Mouse (Mus musculus): ENCODE results near the gene Prr18.

Gene Prr18

DNA sequence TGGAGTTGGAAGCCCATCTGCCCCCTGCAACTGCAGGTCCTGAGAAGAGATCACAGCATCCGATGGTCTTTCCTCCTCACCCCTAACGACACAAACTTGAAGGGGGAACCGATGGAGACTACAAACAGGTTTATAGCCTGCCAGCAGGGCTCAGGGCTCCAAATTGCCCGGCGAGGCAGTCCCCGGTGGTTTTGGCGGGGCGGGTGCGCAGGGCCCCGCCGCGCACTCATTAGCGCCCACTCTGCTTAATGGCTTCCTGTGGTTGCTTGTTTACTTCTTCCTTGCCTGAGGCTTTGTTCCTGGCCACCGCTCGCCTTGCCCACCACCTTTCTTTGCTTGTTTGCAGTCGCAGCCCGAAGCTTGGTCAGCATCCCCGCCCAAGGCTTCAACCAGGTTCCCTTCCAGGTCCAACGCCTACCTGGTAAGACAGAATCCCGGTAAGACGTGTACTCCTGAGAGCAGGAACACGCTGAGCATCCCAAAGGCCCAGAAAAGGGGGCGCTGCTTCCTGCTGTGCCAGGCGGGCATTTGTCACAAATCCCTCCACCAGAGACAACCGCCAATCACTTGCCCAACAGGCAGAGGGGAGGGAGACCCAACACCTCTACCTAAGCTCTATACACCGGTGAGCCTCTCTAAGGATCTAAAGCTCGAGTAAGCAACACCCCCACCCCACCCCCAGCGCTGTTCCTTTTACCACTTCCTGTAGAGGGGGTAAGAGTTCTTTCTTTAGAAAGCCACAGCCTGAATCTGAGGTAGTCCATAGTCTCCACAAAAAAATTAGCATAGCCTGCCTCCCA lies 51.9 kb downstream of the Prr18 start:
- DNase-seq (ENCODE audit: low spot score), result no peak

DNA sequence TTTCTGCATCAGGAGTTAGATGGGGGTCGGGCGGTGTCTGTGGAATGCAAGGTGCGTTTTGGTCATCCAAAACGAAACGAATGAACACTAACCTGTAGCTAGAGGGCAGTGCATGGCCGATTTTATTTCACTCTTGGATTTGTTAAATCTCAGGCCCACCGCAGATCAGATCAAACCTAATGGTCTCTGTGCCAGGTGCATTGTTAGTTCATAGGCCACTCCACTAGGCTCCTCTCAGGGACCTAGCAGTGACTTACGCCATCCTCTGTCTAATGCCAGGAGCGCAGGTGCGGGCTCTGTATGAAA lies 52.5 kb downstream of the Prr18 start:
- DNase-seq (ENCODE audit: low spot score), result no peak

DNA sequence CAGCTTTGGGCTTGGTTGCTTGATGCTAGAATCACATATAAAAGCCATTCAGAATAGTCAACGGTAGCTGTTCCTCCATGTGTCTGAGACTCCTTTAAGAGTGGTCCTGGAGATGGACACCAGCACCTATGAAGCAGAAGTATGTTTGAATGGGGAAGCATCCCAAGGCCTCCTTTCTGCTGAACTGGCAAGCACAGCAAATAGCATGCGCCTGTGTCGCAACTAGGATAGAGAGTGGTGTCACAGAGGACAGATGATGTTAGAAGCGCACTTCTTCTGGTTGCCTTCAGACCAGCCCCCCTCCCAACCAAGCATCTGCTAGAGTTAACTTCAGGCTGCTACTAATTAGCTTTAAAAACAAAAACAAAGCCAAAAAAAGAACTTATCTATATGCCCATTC lies 53.2 kb downstream of the Prr18 start:
- DNase-seq (ENCODE audit: low spot score), result no peak
